Mouse (Mus musculus): Measurements from ENCODE around the gene Gm10320. TPM values are rescaled to one million over a fixed set of nuclear protein-coding genes. Genes with fewer than 3 reads are reported as not detected.
A peak's percentile ranks its signal among the peaks of the same experiment; 100 is the strongest.

Gm10320 gene
- polyA plus RNA-seq, 1 experiment from 2014 or later: 1.8 TPM

GRCm38 (mm10) chr13:98476175-98476838 is 15.5 kb downstream of the Gm10320 start:
- DNase-seq (ENCODE audit: low spot score) (peak; percentile 71), ATAC-seq (replicated peaks; ENCODE audit: low FRiP score, low read depth) (no peak)
- Histone ChIP-seq H3K4me1 (replicated peaks; ENCODE audit: insufficient read depth, low read length) (no peaks in the 10 kb centered on the region), H3K27me3 (ENCODE audit: insufficient read depth, low read length) (0 out of 2 replicates have a peak, but pooled peaks cover 2% of the 10 kb centered on the region), H3K4me3 (replicated peaks; ENCODE audit: low read depth, low read length) (no peak overlapping the region), H3K9ac (ENCODE audit: low read depth, low read length) (no peak overlapping the region), H3K9me3 (replicated peaks; ENCODE audit: low read length) (no peaks in the 10 kb centered on the region), H3K4me2 (ENCODE audit: low read length) (no peak overlapping the region), H3K27ac (peak overlapping the region; percentile 54; the same call in 1 of the 2 replicates), H3K36me3 (ENCODE audit: insufficient read depth, low read length) (no peaks in the 10 kb centered on the region)
- WGBS: 23% methylated on average over 14 of the region's 14 CpGs
- no peak for TF ChIP-seq CTCF (IDR thresholded peaks at IDR 0.05; ENCODE audit: low read depth)

GRCm38 (mm10) chr13:98475681-98476080 is 16.1 kb downstream of the Gm10320 start:
- Histone ChIP-seq H3K27me3 (ENCODE audit: insufficient read depth, low read length) (0 out of 2 replicates have a peak, but pooled peaks cover 5% of the 10 kb centered on the region), H3K4me2 (ENCODE audit: low read length) (no peak overlapping the region), H3K27ac (no peak overlapping the region), H3K9ac (ENCODE audit: low read depth, low read length) (no peak overlapping the region), H3K4me3 (replicated peaks; ENCODE audit: low read depth, low read length) (no peak overlapping the region), H3K9me3 (replicated peaks; ENCODE audit: low read length) (no peaks in the 10 kb centered on the region), H3K4me1 (replicated peaks; ENCODE audit: insufficient read depth, low read length) (no peaks in the 10 kb centered on the region), H3K36me3 (ENCODE audit: insufficient read depth, low read length) (no peaks in the 10 kb centered on the region)
- ATAC-seq (replicated peaks; ENCODE audit: low FRiP score, low read depth) (no peak), DNase-seq (ENCODE audit: low spot score) (no peak)
- WGBS: 34% methylated on average over 8 of the region's 8 CpGs
- TF ChIP-seq CTCF (IDR thresholded peaks at IDR 0.05; ENCODE audit: low read depth): no peak

- H3K4me2 ChIP-seq (ENCODE audit: low read length): no peak overlapping the region
- DNase-seq (ENCODE audit: low spot score): no peak
- H3K27ac ChIP-seq: no peak overlapping the region
- no peaks in the 10 kb centered on the region for H3K4me1 ChIP-seq (replicated peaks; ENCODE audit: insufficient read depth, low read length)
- 80% methylated on average over 4 of the region's 4 CpGs for WGBS
- no peaks in the 10 kb centered on the region for H3K9me3 ChIP-seq (replicated peaks; ENCODE audit: low read length)
- no peak overlapping the region for H3K4me3 ChIP-seq (replicated peaks; ENCODE audit: low read depth, low read length)
- 0 out of 2 replicates have a peak, but pooled peaks cover 5% of the 10 kb centered on the region for H3K27me3 ChIP-seq (ENCODE audit: insufficient read depth, low read length)
- H3K9ac ChIP-seq (ENCODE audit: low read depth, low read length): no peak overlapping the region
- no peaks in the 10 kb centered on the region for H3K36me3 ChIP-seq (ENCODE audit: insufficient read depth, low read length)
- no peak for ATAC-seq (replicated peaks; ENCODE audit: low FRiP score, low read depth)
- no peak for TF ChIP-seq CTCF (IDR thresholded peaks at IDR 0.05; ENCODE audit: low read depth)
These were observed 18.8 kb downstream of the Gm10320 start for GRCm38 (mm10) chr13:98473034-98473433.

GRCm38 (mm10) chr13:98471756-98472155 is 20.0 kb downstream of the Gm10320 start:
- no peak overlapping the region for H3K27ac ChIP-seq
- TF ChIP-seq CTCF (IDR thresholded peaks at IDR 0.05; ENCODE audit: low read depth): no peak
- DNase-seq (ENCODE audit: low spot score): no peak
- ATAC-seq (replicated peaks; ENCODE audit: low FRiP score, low read depth): no peak
- WGBS: 60% methylated on average over 6 of the region's 6 CpGs
- H3K4me3 ChIP-seq (replicated peaks; ENCODE audit: low read depth, low read length): no peak overlapping the region
- H3K4me1 ChIP-seq (replicated peaks; ENCODE audit: insufficient read depth, low read length): no peaks in the 10 kb centered on the region
- no peak overlapping the region for H3K4me2 ChIP-seq (ENCODE audit: low read length)
- 0 out of 2 replicates have a peak, but pooled peaks cover 5% of the 10 kb centered on the region for H3K27me3 ChIP-seq (ENCODE audit: insufficient read depth, low read length)
- H3K36me3 ChIP-seq (ENCODE audit: insufficient read depth, low read length): no peaks in the 10 kb centered on the region
- H3K9ac ChIP-seq (ENCODE audit: low read depth, low read length): no peak overlapping the region
- H3K9me3 ChIP-seq (replicated peaks; ENCODE audit: low read length): no peaks in the 10 kb centered on the region

GRCm38 (mm10) chr13:98470321-98470720 is 21.5 kb downstream of the Gm10320 start:
- H3K27me3 ChIP-seq (ENCODE audit: insufficient read depth, low read length): 0 out of 2 replicates have a peak, but pooled peaks cover 5% of the 10 kb centered on the region
- no peak overlapping the region for H3K9ac ChIP-seq (ENCODE audit: low read depth, low read length)
- WGBS: 57% methylated on average over 12 of the region's 12 CpGs
- no peak for TF ChIP-seq CTCF (IDR thresholded peaks at IDR 0.05; ENCODE audit: low read depth)
- no peak overlapping the region for H3K4me2 ChIP-seq (ENCODE audit: low read length)
- no peak overlapping the region for H3K27ac ChIP-seq
- H3K4me1 ChIP-seq (replicated peaks; ENCODE audit: insufficient read depth, low read length): no peaks in the 10 kb centered on the region
- no peak for ATAC-seq (replicated peaks; ENCODE audit: low FRiP score, low read depth)
- H3K9me3 ChIP-seq (replicated peaks; ENCODE audit: low read length): no peaks in the 10 kb centered on the region
- no peaks in the 10 kb centered on the region for H3K36me3 ChIP-seq (ENCODE audit: insufficient read depth, low read length)
- DNase-seq (ENCODE audit: low spot score): no peak
- H3K4me3 ChIP-seq (replicated peaks; ENCODE audit: low read depth, low read length): no peak overlapping the region

- DNase-seq (ENCODE audit: low spot score) (no peak), ATAC-seq (replicated peaks; ENCODE audit: low FRiP score, low read depth) (no peak)
- Histone ChIP-seq H3K4me2 (ENCODE audit: low read length) (no peak overlapping the region), H3K9ac (ENCODE audit: low read depth, low read length) (no peak overlapping the region), H3K4me1 (replicated peaks; ENCODE audit: insufficient read depth, low read length) (no peaks in the 10 kb centered on the region), H3K4me3 (replicated peaks; ENCODE audit: low read depth, low read length) (no peak overlapping the region), H3K36me3 (ENCODE audit: insufficient read depth, low read length) (no peaks in the 10 kb centered on the region), H3K9me3 (replicated peaks; ENCODE audit: low read length) (no peaks in the 10 kb centered on the region), H3K27me3 (ENCODE audit: insufficient read depth, low read length) (0 out of 2 replicates have a peak, but pooled peaks cover 5% of the 10 kb centered on the region), H3K27ac (no peak overlapping the region)
- 52% methylated on average over 4 of the region's 4 CpGs for WGBS
- TF ChIP-seq CTCF (IDR thresholded peaks at IDR 0.05; ENCODE audit: low read depth): no peak
These were observed 21.9 kb downstream of the Gm10320 start for GRCm38 (mm10) chr13:98469916-98470315.
